Mouse (Mus musculus) liver, embryonic 16.5 days (tissue): ENCODE data around the gene Ptk7. TPM values are rescaled to one million over a fixed set of nuclear protein-coding genes. Genes with fewer than 3 reads are reported as not detected.

ENCODE experiments used
- ATAC-seq: fragments of 200-750 bp; cut with Nextera tagmentation; 2 replicates; pipeline ENCODE4 v1.8.0; 2017; ENCODE audit warnings: low read depth, mild to moderate bottlenecking, moderate number of reproducible peaks, moderate library complexity
- H3K27ac ChIP-seq: fragments of 300-500 bp; sonication (generic); 2 replicates; pipeline ENCODE4 v1.5.1; 2014; ENCODE audit warnings: mild to moderate bottlenecking, low read length
- H3K27me3 ChIP-seq: fragments of 300-500 bp; sonication (generic); 2 replicates; pipeline ENCODE4 v1.6.1; 2014; ENCODE audit warnings: low read depth, low read length, mixed read lengths; ENCODE audit not compliant: control insufficient read depth, insufficient read depth
- H3K36me3 ChIP-seq: fragments of 300-500 bp; sonication (generic); 2 replicates; pipeline ENCODE4 v1.6.1; 2014; ENCODE audit warnings: mild to moderate bottlenecking; ENCODE audit not compliant: control insufficient read depth, insufficient read depth
- H3K4me1 ChIP-seq: fragments of 300-500 bp; sonication (generic); 2 replicates; pipeline ENCODE4 v1.6.1; 2014; ENCODE audit warnings: low read depth, low read length, mixed read lengths; ENCODE audit not compliant: control insufficient read depth
- H3K4me2 ChIP-seq: fragments of 300-500 bp; sonication (generic); 2 replicates; pipeline ENCODE4 v1.6.1; 2014; ENCODE audit warnings: low read depth, low read length, mixed read lengths
- H3K4me3 ChIP-seq: fragments of 300-500 bp; sonication (generic); 2 replicates; pipeline ENCODE4 v1.5.1; 2014; ENCODE audit warnings: low read depth, mild to moderate bottlenecking, low read length
- H3K9ac ChIP-seq: fragments of 300-500 bp; sonication (generic); 2 replicates; pipeline ENCODE4 v1.6.1; 2014; ENCODE audit warnings: low read depth, low read length
- H3K9me3 ChIP-seq: fragments of 300-500 bp; sonication (generic); replicated peaks from 2 replicates; pipeline ENCODE4 v1.6.1; 2016; ENCODE audit warnings: low read length; ENCODE audit not compliant: control insufficient read depth
- WGBS: fragments of 180-500 bp; shearing (Covaris S2); extraction: QIAGEN DNeasy Blood & Tissue Kit; methylation state at CpG from one replicate; pipeline ENCODE4 v1.1.7; 2014; ENCODE audit not compliant: insufficient replicate concordance; 5-methylcytosine and 5-hydroxymethylcytosine counted together
- polyA plus RNA-seq: library from polyadenylated mRNA; unstranded; fragments of >200 nt; fragmentation: Nextera tagmentation; extraction: Ambion mirVana; gene quantifications from 2 replicates; pipeline ENCODE4 v1.2.1, GENCODE M21; 2015

Ptk7 gene
- 8.4 and 9.4 TPM in 2 replicates for polyA plus RNA-seq

- ATAC-seq = peak; percentile 62
- Histone ChIP-seq H3K9ac (peak within 1 kb of the TSS; percentile 64), H3K36me3 (no peaks in the 10 kb centered on the region), H3K27me3 (peaks cover 26% of the 10 kb centered on the region), H3K4me1 (peaks cover 9% of the 10 kb centered on the region), H3K4me3 (peak within 1 kb of the TSS; percentile 67), H3K9me3 (no peaks in the 10 kb centered on the region), H3K4me2 (peak within 1 kb of the TSS; percentile 61), H3K27ac (peak within 1 kb of the TSS; percentile 35; the same call in 1 of the 2 replicates)
- WGBS = under 1% methylated on average over 72 of the region's 90 CpGs
Observed at GRCm38 (mm10) chr17:46628791-46629684, at the start of gene Ptk7. Gene Ptk7, minus strand, starts transcription at chr17:46629504.

- Histone ChIP-seq H3K9ac (peak overlapping the region; percentile 91), H3K9me3 (no peaks in the 10 kb centered on the region), H3K4me2 (peak overlapping the region; percentile 95), H3K27me3 (no peaks in the 10 kb centered on the region), H3K4me3 (peak overlapping the region; percentile 97; the same call in 1 of the 2 replicates), H3K27ac (peak overlapping the region; percentile 93; the same call in 1 of the 2 replicates), H3K36me3 (peaks cover 22% of the 10 kb centered on the region), H3K4me1 (peaks cover 37% of the 10 kb centered on the region)
- 66% methylated on average over 9 of the region's 9 CpGs for WGBS
- ATAC-seq = no peak
Observed at GRCm38 (mm10) chr17:46678911-46679310, 49.6 kb upstream of the Ptk7 start.

- Histone ChIP-seq H3K9ac (peak within 1 kb of the TSS; percentile 91), H3K4me1 (peaks cover 38% of the 10 kb centered on the region), H3K36me3 (peaks cover 18% of the 10 kb centered on the region), H3K4me2 (peak within 1 kb of the TSS; percentile 95), H3K9me3 (no peaks in the 10 kb centered on the region), H3K4me3 (peak within 1 kb of the TSS; percentile 97), H3K27ac (peak within 1 kb of the TSS; percentile 93), H3K27me3 (no peaks in the 10 kb centered on the region)
- WGBS = 81% methylated on average over 8 of the region's 9 CpGs
- ATAC-seq = no peak
Observed at GRCm38 (mm10) chr17:46678416-46678815, 49.1 kb upstream of the Ptk7 start, which contains the start of gene Mea1. Gene Mea1, plus strand, starts transcription at chr17:46678793.

GRCm38 (mm10) chr17:46674530-46675283, 45.4 kb upstream of the Ptk7 start:
- H3K9me3 ChIP-seq = no peaks in the 10 kb centered on the region
- 37% methylated on average over 15 of the region's 15 CpGs for WGBS
- peaks cover 19% of the 10 kb centered on the region for H3K36me3 ChIP-seq
- peak overlapping the region; percentile 83 for H3K27ac ChIP-seq
- peak overlapping the region; percentile 81 for H3K4me3 ChIP-seq
- peak; percentile 11; the same call in 1 of the 2 replicates for ATAC-seq
- H3K9ac ChIP-seq = peak overlapping the region; percentile 72
- no peaks in the 10 kb centered on the region for H3K27me3 ChIP-seq
- peak overlapping the region; percentile 68 for H3K4me2 ChIP-seq
- peaks cover 35% of the 10 kb centered on the region for H3K4me1 ChIP-seq

- H3K36me3 ChIP-seq = peaks cover 23% of the 10 kb centered on the region
- H3K4me1 ChIP-seq = peaks cover 28% of the 10 kb centered on the region
- peak within 1 kb of the TSS; percentile 81 for H3K4me3 ChIP-seq
- H3K27me3 ChIP-seq = no peaks in the 10 kb centered on the region
- no peaks in the 10 kb centered on the region for H3K9me3 ChIP-seq
- WGBS = under 1% methylated on average over 43 of the region's 43 CpGs
- peak; percentile 94 for ATAC-seq
- peak within 1 kb of the TSS; percentile 68 for H3K4me2 ChIP-seq
- peak within 1 kb of the TSS; percentile 72 for H3K9ac ChIP-seq
- peak within 1 kb of the TSS; percentile 83 for H3K27ac ChIP-seq
Observed at GRCm38 (mm10) chr17:46673850-46674529, 44.7 kb upstream of the Ptk7 start, which contains the start of gene Rrp36. Gene Rrp36, minus strand, starts transcription at chr17:46674352.

- Histone ChIP-seq H3K4me3 (no peak overlapping the region), H3K9ac (no peak overlapping the region), H3K4me2 (no peak overlapping the region), H3K27ac (no peak overlapping the region), H3K36me3 (peaks cover 8% of the 10 kb centered on the region), H3K9me3 (no peaks in the 10 kb centered on the region), H3K27me3 (no peaks in the 10 kb centered on the region), H3K4me1 (peaks cover 16% of the 10 kb centered on the region)
- 85% methylated on average over 10 of the region's 10 CpGs for WGBS
- ATAC-seq = no peak
Observed at GRCm38 (mm10) chr17:46669911-46670310, 40.6 kb upstream of the Ptk7 start.

GRCm38 (mm10) chr17:46667712-46668111, 38.4 kb upstream of the Ptk7 start:
- ATAC-seq = no peak
- 88% methylated on average over 16 of the region's 16 CpGs for WGBS
- peaks cover under 1% of the 10 kb centered on the region for H3K4me1 ChIP-seq
- H3K27ac ChIP-seq = no peak overlapping the region
- no peak overlapping the region for H3K4me3 ChIP-seq
- H3K9me3 ChIP-seq = no peaks in the 10 kb centered on the region
- H3K27me3 ChIP-seq = no peaks in the 10 kb centered on the region
- peaks cover 12% of the 10 kb centered on the region for H3K36me3 ChIP-seq
- H3K4me2 ChIP-seq = no peak overlapping the region
- H3K9ac ChIP-seq = no peak overlapping the region

- H3K4me2 ChIP-seq = no peak overlapping the region
- H3K27ac ChIP-seq = no peak overlapping the region
- no peak overlapping the region for H3K9ac ChIP-seq
- no peak overlapping the region for H3K4me3 ChIP-seq
- H3K27me3 ChIP-seq = no peaks in the 10 kb centered on the region
- no peaks in the 10 kb centered on the region for H3K4me1 ChIP-seq
- no peaks in the 10 kb centered on the region for H3K9me3 ChIP-seq
- ATAC-seq = no peak
- 77% methylated on average over 5 of the region's 5 CpGs for WGBS
- peaks cover 8% of the 10 kb centered on the region for H3K36me3 ChIP-seq
Observed at GRCm38 (mm10) chr17:46662730-46663129, 33.4 kb upstream of the Ptk7 start.
